Mouse (Mus musculus): ENCODE data around the gene Hes5. TPM values are rescaled to one million over a fixed set of nuclear protein-coding genes. Genes with fewer than 3 reads are reported as not detected.
A peak's percentile ranks its signal among the peaks of the same experiment; 100 is the strongest.

Hes5 gene
- total RNA-seq, 1 experiment from 2014 or later, result not detected

- DNase-seq, result no peak
These were observed 17.9 kb upstream of the Hes5 start for GRCm38 (mm10) chr4:154942632-154943322.

DNA sequence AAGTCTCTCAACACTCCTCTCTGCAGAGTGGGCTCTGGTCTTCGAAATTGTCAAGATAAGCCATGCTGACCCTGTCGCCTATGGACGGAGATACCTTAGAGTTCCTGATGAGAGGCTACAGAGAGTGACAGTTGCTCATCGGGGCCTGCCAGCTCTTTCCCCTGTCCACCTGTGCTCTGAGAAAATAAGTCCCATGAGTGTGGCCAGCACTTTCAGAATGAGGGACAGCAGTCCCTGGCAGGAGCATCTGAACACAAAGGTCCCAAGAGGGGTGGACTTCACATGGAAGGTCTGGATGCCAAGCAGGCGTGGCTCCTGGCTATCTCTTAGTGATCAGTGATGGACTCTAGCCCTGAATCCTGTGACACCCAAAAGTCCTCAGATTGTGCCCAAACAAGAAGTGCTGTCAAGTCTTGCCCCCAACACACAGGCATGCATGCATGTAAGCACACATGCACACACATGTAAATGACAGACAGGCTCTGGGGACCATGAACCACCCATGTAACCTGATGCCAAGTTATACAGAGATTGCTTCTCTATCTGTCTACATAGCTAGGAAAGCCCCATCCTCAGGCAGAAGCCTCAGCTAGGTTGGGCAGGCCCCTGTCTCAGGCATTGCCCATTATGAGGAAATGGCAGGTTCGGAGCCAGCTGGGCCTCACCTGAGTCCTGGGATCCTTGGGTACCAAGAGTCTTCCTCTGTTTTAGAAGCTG lies 17.2 kb upstream of the Hes5 start:
- no peak for DNase-seq

DNA sequence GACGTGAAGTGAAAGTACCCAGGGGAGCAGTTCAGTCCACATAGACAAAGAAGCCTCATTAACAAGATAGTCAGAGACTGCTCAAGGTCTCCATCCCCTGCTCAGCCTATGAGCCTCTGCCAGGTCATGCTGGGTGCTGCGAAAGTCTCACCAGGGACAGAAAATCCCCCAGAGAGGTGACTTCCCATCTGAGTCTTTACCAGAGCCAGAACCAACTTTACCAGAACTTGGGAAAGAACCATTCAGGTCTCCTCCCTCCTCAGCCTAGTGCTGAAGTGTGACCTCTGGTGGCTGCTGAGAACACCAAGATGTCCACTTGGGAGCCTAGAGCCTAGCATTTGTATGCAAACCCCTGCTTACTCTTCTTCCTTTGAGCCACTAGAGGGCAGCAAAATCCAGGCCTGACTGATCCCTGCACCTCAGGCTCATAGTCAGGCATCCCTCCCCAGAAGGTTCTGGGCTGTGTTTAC lies 16.6 kb upstream of the Hes5 start:
- DNase-seq, result peak; percentile 49

- DNase-seq, result peak; percentile 70
These were observed 14.4 kb upstream of the Hes5 start for GRCm38 (mm10) chr4:154946319-154946718.

GRCm38 (mm10) chr4:154948066-154948939 lies 12.4 kb upstream of the Hes5 start:
- no peak for DNase-seq

- no peak for DNase-seq
These were observed 11.7 kb upstream of the Hes5 start for GRCm38 (mm10) chr4:154948940-154949588.

DNA sequence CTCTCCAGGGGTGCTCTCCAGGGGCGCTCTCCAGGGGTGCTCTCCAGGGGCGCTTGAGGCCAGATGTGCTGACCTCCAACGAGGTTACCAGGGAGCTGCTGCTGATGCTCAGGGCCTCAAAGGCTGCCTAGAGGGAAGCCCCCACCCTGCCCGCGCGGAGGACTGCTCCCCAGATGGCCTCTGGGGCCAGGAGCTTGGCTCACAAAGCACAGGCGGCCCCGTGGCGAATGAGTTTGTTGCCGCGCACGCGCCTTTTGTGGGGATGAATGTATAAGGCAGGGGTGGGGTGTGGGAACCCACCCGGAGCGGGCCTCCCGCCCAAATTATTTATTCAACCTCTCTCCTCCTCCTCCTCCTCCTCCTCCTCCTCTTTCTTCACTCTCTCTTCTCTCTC lies 11.1 kb upstream of the Hes5 start:
- no peak for DNase-seq

DNA sequence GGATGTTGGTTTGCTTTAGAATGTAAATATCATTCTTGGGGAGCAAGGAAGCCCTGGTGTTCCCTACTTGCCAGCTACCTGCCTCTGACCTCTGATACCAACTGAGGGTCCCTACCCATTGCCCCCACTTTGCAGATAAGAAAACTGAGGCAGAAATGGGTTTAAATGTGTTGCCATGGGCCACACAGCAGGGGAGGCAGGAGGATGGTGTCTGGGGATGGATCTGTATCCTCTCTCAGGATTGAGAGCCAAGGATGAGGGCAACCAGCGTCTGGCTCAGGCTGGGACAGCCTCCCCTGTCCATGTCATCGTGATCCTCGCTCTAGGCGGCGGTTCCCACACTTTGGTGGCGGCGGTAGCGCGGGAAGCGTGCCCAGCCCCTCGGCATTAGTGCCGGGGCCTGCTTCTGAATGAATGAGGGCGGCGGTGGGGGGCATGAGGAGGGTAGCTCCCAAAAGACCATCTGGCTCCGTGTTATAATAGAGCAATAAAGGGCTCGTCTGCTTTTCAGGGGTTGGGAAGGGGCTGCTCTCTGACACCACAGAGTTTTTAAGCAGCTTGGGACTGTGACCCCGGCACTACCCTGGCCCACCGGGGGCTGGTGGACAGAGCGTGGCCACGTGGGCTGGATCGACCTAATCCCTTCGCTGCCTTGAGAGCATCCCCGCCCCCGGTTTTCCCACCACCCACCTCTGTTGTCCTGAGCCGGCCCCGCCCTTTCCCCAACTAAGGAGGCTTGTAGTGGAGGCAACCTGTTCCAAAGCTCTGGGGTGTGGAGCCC lies 8.1 kb upstream of the Hes5 start:
- DNase-seq, result no peak

GRCm38 (mm10) chr4:154956604-154957003 lies 4.1 kb upstream of the Hes5 start:
- no peak for DNase-seq

DNA sequence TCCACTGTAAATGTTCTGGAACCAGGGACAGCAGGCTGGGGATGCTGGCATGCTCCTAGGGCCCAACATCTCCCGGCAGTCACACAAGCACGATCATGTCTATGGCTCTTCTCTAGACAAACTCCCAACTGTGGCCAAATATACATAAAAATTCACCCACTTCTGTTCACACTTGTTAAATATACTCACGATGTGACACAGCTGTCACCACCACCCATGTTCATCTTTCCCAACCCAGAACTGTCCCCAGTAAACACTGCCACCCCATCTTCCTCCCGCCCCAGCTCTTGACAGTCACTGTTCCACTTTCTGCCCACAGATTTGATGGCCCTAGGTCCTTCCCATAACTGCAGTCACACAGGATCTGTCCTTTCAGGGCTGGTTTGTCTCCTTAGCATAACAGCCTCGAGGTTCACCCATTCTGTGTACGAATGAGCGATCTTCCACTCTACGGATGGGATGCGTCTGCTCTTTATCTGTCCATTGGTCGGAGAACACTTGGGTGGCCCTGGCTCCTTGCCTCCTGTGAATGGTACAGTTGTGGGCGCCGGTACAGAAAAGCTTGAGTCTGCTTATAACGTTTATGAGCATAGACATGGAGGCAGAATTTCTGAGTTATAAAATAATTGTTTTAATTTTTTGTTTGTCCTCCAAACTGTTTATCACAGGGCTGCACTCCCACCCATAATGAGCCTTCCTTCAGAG lies 3.3 kb upstream of the Hes5 start:
- DNase-seq, result no peak

GRCm38 (mm10) chr4:154958171-154958570 lies 2.6 kb upstream of the Hes5 start:
- no peak for DNase-seq

GRCm38 (mm10) chr4:154958621-154959020 lies 2.1 kb upstream of the Hes5 start:
- DNase-seq, result no peak

DNA sequence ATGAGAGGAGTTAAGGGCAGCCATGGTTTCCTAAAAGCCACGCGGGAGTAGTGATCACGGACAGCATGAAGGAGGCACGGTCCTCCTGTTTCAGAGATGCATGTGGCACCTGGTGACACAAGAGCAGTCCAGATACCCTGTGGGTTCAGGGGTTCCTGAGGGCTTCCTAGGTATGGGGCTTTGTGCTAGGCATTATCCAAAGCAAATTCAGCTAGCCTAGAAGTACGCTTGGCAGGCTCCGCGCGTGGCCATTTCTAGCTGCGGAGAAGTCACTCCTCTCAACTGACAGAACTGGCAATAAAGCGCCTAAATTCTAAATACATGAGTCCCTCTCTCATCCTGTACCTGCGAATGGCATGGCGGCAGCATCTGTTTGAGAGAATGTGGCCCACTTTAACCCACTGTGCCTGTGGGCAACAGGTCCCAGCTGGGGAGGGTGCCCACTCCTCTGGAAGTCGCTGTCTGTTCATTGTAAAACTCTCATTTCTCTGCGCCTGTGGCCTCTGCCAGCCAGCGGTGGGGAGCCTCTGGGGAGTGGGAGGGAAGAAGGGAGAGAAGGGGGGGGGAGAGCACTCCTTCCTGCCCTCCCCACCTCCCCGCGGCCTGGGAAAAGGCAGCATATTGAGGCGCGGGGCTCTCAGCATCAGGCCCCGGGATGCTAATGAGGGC lies 568 bp upstream of the Hes5 start:
- no peak for DNase-seq

GRCm38 (mm10) chr4:154961226-154961738 lies 559 bp downstream of the Hes5 start:
- peak; percentile 46 for DNase-seq

GRCm38 (mm10) chr4:154961911-154962310 lies 1.2 kb downstream of the Hes5 start:
- no peak for DNase-seq

DNA sequence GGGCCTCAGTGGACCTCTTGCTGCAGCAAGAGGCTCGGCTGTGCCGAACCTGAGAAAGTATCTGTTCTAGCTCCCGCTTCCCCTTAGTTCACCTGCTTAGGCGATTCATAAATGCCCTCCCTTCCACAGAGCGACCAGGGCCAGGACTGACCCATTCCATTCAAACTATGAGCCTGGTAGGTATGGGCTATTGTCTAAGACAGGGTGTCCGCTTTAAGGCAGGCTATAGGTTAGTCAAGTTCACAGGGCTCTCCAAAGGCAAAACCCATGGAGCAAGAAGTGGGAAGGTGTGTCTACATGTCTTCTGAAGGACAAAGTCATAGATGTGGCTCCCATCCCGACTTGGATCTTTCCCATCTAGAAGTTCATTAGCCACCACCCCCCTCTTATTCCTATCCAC lies 2.0 kb downstream of the Hes5 start:
- no peak for DNase-seq

GRCm38 (mm10) chr4:154963190-154963836 lies 2.6 kb downstream of the Hes5 start:
- DNase-seq, result no peak

DNA sequence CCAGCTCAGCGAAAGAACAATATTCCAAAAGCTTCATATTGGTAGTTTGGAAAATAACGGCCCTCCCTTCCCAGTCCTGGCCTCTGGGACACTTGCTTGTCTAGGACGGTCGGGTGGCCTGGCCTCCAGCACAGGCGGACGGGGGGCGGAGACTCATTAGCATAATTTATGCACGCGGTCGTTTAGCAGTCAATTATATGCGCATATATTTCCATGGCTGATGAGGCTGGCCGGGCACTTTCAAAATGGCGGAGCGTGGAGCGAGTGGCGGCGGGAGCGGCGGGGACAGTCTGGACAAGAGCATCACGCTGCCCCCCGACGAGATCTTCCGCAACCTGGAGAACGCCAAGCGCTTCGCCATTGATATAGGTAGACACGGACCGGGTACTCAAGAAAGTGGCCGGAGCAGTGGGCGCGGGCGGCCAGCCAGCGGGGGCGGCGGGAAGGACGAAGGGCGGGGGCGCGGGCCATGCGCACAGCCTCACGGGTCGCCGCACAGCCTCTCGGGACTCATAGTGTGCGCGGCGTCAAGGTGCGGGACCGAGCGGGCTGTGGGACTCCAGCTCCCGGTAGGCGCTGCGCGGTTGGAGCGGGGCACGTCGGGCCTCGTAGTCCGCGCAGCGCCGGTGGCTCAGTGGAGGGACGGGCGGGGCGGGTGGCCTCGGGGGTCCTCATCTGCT lies 3.3 kb downstream of the Hes5 start, which contains the start of gene Pank4:
TSS of gene Pank4 (plus strand) at position 223 of the 680 bp plus-strand sequence.
- DNase-seq, result peak; percentile 89
